Mouse (Mus musculus): ENCODE measurements at regions not wholly inside any gene's neighbourhood (a gene's known extent, or its start where the extent isn't known, plus 50 kb on each side); places are given as distances from the start of the nearest gene placed in this dataset.

GRCm38 (mm10) chr6:35445007-35445406 is 94.7 kb downstream of the Mtpn start:
- TF ChIP-seq CTCF (IDR thresholded peaks at IDR 0.05; ENCODE audit: low read depth, low read length) (no peak), POLR2A (IDR thresholded peaks at IDR 0.05; ENCODE audit: extremely low read depth, insufficient read depth, low read length) (no peak)

All from liver, adult 2 months (tissue).